Mouse (Mus musculus) heart, embryonic 14.5 days (tissue): Measurements from ENCODE around the gene Imp4. TPM values are rescaled to one million over a fixed set of nuclear protein-coding genes. Genes with fewer than 3 reads are reported as not detected.
A peak's percentile ranks its signal among the peaks of the same experiment; 100 is the strongest.

Source experiments
- ATAC-seq: fragments of 200-750 bp; cut with Nextera tagmentation; 2 replicates; pipeline ENCODE4 v1.8.0; 2017; ENCODE audit warnings: low read depth, moderate TSS enrichment; ENCODE audit not compliant: insufficient number of reproducible peaks, insufficient read depth, low FRiP score
- H3K27ac ChIP-seq, 2 experiments: fragments of 200-500 bp in 1 of 2; fragments of 300-500 bp in 1 of 2; sonication (generic) in 1 of 2; replicated peaks in 1 of 2; 2 replicates each; pipeline ENCODE4 v1.5.1; 2012 to 2014; ENCODE audit warnings: low read depth in 2 of 2, low read length in 2 of 2, control low read depth in 1 of 2, mild to moderate bottlenecking in 1 of 2, mixed read lengths in 1 of 2; ENCODE audit not compliant: control insufficient read depth in 1 of 2, insufficient read depth in 1 of 2
- H3K27me3 ChIP-seq: fragments of 300-500 bp; sonication (generic); 2 replicates; pipeline ENCODE4 v1.6.1; 2014; ENCODE audit warnings: mild to moderate bottlenecking, low read length, control low read depth; ENCODE audit not compliant: control insufficient read depth, insufficient read depth
- H3K36me3 ChIP-seq: fragments of 300-500 bp; sonication (generic); 2 replicates; pipeline ENCODE4 v1.6.1; 2014; ENCODE audit warnings: mild to moderate bottlenecking, control low read depth, low read length, mixed read lengths; ENCODE audit not compliant: control insufficient read depth, insufficient read depth
- H3K4me1 ChIP-seq, 2 experiments: fragments of 200-500 bp in 1 of 2; fragments of 300-500 bp in 1 of 2; sonication (generic) in 1 of 2; 2 replicates each; pipeline ENCODE4 v1.6.1; 2012 to 2014; ENCODE audit warnings: low read length in 2 of 2, control low read depth in 1 of 2, mixed read lengths in 1 of 2; ENCODE audit not compliant: control insufficient read depth in 2 of 2, insufficient read depth in 2 of 2
- H3K4me2 ChIP-seq: fragments of 300-500 bp; sonication (generic); 2 replicates; pipeline ENCODE4 v1.6.1; 2014; ENCODE audit warnings: mild to moderate bottlenecking, low read length
- H3K4me3 ChIP-seq, 2 experiments: fragments of 200-500 bp in 1 of 2; fragments of 300-500 bp in 1 of 2; sonication (generic) in 1 of 2; 2 replicates each; pipeline ENCODE4 v1.5.1; 2012 to 2014; ENCODE audit warnings: low read length in 2 of 2, mild to moderate bottlenecking in 2 of 2, control low read depth in 1 of 2, low read depth in 1 of 2, moderate library complexity in 1 of 2; ENCODE audit not compliant: control insufficient read depth in 1 of 2, insufficient read depth in 1 of 2
- H3K9ac ChIP-seq: fragments of 300-500 bp; sonication (generic); 2 replicates; pipeline ENCODE4 v1.6.1; 2014; ENCODE audit warnings: mild to moderate bottlenecking, low read length
- H3K9me3 ChIP-seq: fragments of 300-500 bp; sonication (generic); 2 replicates; pipeline ENCODE4 v1.6.1; 2016; ENCODE audit warnings: low read length, control low read depth; ENCODE audit not compliant: control insufficient read depth
- WGBS: fragments of 180-500 bp; shearing (Covaris S2); extraction: QIAGEN DNeasy Blood & Tissue Kit; methylation state at CpG from one replicate; pipeline ENCODE4 v1.1.7; 2014; 5-methylcytosine and 5-hydroxymethylcytosine counted together
- polyA plus RNA-seq: library from polyadenylated mRNA; unstranded; fragments of >200 nt; fragmentation: Nextera tagmentation; extraction: Ambion mirVana; gene quantifications from 2 replicates; pipeline ENCODE4 v1.2.1, GENCODE M21; 2014

Imp4 gene
- polyA plus RNA-seq, 1 experiment from 2014 or later = 59.0 TPM

GRCm38 (mm10) chr1:34480801-34481200 lies 41.1 kb downstream of the Imp4 start:
- 31% methylated on average over 5 of the region's 5 CpGs for WGBS
- ATAC-seq = no peak
- no peak overlapping the region for H3K4me2 ChIP-seq

GRCm38 (mm10) chr1:34481920-34482669 lies 42.4 kb downstream of the Imp4 start:
- no peaks in the 10 kb centered on the region for H3K36me3 ChIP-seq
- no peak overlapping the region for H3K4me3 ChIP-seq
- no peak overlapping the region for H3K27ac ChIP-seq
- no peaks in the 10 kb centered on the region for H3K27me3 ChIP-seq
- H3K4me2 ChIP-seq = no peak overlapping the region
- H3K4me1 ChIP-seq = peaks cover 11 to 29% of the 10 kb centered on the region in 2 experiments
- no peaks in the 10 kb centered on the region for H3K9me3 ChIP-seq
- H3K9ac ChIP-seq = no peak overlapping the region
- WGBS = 57% methylated on average over 5 of the region's 5 CpGs
- ATAC-seq = no peak

More at GRCm38 (mm10) chr1:34480801-34481200, 41.1 kb downstream of the Imp4 start:
- Histone ChIP-seq H3K4me1 (peaks cover 11 to 29% of the 10 kb centered on the region in 2 experiments), H3K27ac (no peak overlapping the region), H3K9ac (no peak overlapping the region), H3K27me3 (no peaks in the 10 kb centered on the region), H3K4me3 (no peak overlapping the region), H3K36me3 (no peaks in the 10 kb centered on the region), H3K9me3 (no peaks in the 10 kb centered on the region)

- H3K4me3 ChIP-seq = no peak overlapping the region
- peaks cover 6 to 17% of the 10 kb centered on the region in 2 experiments for H3K4me1 ChIP-seq
- H3K36me3 ChIP-seq = no peaks in the 10 kb centered on the region
- WGBS = 53% methylated on average over 10 of the region's 10 CpGs
- H3K27me3 ChIP-seq = no peaks in the 10 kb centered on the region
- no peak for ATAC-seq
- no peak overlapping the region for H3K4me2 ChIP-seq
- no peak overlapping the region for H3K27ac ChIP-seq
- H3K9me3 ChIP-seq = no peaks in the 10 kb centered on the region
- no peak overlapping the region for H3K9ac ChIP-seq
These were observed 44.8 kb downstream of the Imp4 start for GRCm38 (mm10) chr1:34484470-34484869.

- 5% methylated on average over 25 of the region's 25 CpGs for WGBS
- no peaks in the 10 kb centered on the region for H3K36me3 ChIP-seq
- H3K27me3 ChIP-seq = no peaks in the 10 kb centered on the region
- no peaks in the 10 kb centered on the region for H3K9me3 ChIP-seq
- no peak for ATAC-seq
- peak overlapping the region; percentile 66 for H3K9ac ChIP-seq
- H3K4me3 ChIP-seq = peak overlapping the region; percentile 21 to 36
- H3K4me2 ChIP-seq = peak overlapping the region; percentile 76
- peaks cover 2 to 9% of the 10 kb centered on the region in 2 experiments; a peak in 3 of 4 replicates for H3K4me1 ChIP-seq
- no peak overlapping the region for H3K27ac ChIP-seq
These were observed 46.0 kb downstream of the Imp4 start for GRCm38 (mm10) chr1:34485461-34486188.

- no peaks in the 10 kb centered on the region for H3K27me3 ChIP-seq
- WGBS = 81% methylated on average over 3 of the region's 3 CpGs
- H3K4me3 ChIP-seq = no peak overlapping the region
These were observed 47.7 kb downstream of the Imp4 start for GRCm38 (mm10) chr1:34487383-34487782.

GRCm38 (mm10) chr1:34489852-34490541 lies 50.3 kb downstream of the Imp4 start:
- no peaks in the 10 kb centered on the region for H3K27me3 ChIP-seq
- no peak overlapping the region for H3K27ac ChIP-seq
- no peak overlapping the region for H3K4me3 ChIP-seq
- ATAC-seq = no peak
- peaks cover 0 to 6% of the 10 kb centered on the region in 2 experiments; a peak in 2 of 4 replicates for H3K4me1 ChIP-seq
- 80% methylated on average over 6 of the region's 6 CpGs for WGBS
- H3K9ac ChIP-seq = no peak overlapping the region
- peaks cover 5% of the 10 kb centered on the region; the same call in 1 of the 2 replicates for H3K9me3 ChIP-seq
- H3K36me3 ChIP-seq = no peaks in the 10 kb centered on the region
- no peak overlapping the region for H3K4me2 ChIP-seq

More at GRCm38 (mm10) chr1:34487383-34487782, 47.7 kb downstream of the Imp4 start:
- H3K9me3 ChIP-seq = peaks cover 5% of the 10 kb centered on the region; the same call in 1 of the 2 replicates
- no peak overlapping the region for H3K27ac ChIP-seq
- no peak overlapping the region for H3K9ac ChIP-seq
- H3K4me1 ChIP-seq = peaks cover 2 to 9% of the 10 kb centered on the region in 2 experiments; a peak in 3 of 4 replicates
- no peaks in the 10 kb centered on the region for H3K36me3 ChIP-seq
- ATAC-seq = no peak
- no peak overlapping the region for H3K4me2 ChIP-seq

- no peaks in the 10 kb centered on the region for H3K27me3 ChIP-seq
These were observed 51.8 kb downstream of the Imp4 start for GRCm38 (mm10) chr1:34491480-34491879.

More at GRCm38 (mm10) chr1:34491480-34491879, 51.8 kb downstream of the Imp4 start:
- Histone ChIP-seq H3K27ac (no peak overlapping the region), H3K9ac (no peak overlapping the region), H3K4me1 (no peaks in the 10 kb centered on the region), H3K4me2 (no peak overlapping the region), H3K9me3 (peaks cover 5% of the 10 kb centered on the region; the same call in 1 of the 2 replicates), H3K36me3 (no peaks in the 10 kb centered on the region), H3K4me3 (no peak overlapping the region)
- 87% methylated on average over 4 of the region's 4 CpGs for WGBS
- no peak for ATAC-seq
